Mouse (Mus musculus) CH12.LX (cell line): ENCODE measurements around the gene Amn. TPM values are rescaled to one million over a fixed set of nuclear protein-coding genes. Genes with fewer than 3 reads are reported as not detected.

Experiments
- DNase-seq: peaks from one replicate; pipeline ENCODE4 v3.0.0-alpha.2; 2013; ENCODE audit errors: extremely low read depth
- H3K27ac ChIP-seq: 2 replicates; pipeline ENCODE4 v1.5.1; 2012; ENCODE audit warnings: low read depth, mild to moderate bottlenecking, control low read depth, moderate library complexity; ENCODE audit not compliant: insufficient read depth
- H3K27me3 ChIP-seq: replicated peaks from 2 replicates; pipeline ENCODE3; 2012; ENCODE audit warnings: inconsistent platforms
- H3K36me3 ChIP-seq, 2 experiments: replicated peaks in 1 of 2; 2 replicates each; pipeline versions ENCODE3 to v1.6.1; 2012; ENCODE audit warnings: inconsistent platforms in 1 of 2, low read length in 1 of 2, mild to moderate bottlenecking in 1 of 2, mixed read lengths in 1 of 2, moderate library complexity in 1 of 2; ENCODE audit not compliant: control insufficient read depth in 1 of 2, insufficient read depth in 1 of 2
- H3K4me1 ChIP-seq, 2 experiments: 2 replicates each; pipeline ENCODE4 v1.6.1; 2012; ENCODE audit warnings: inconsistent platforms in 1 of 2, moderate library complexity in 1 of 2; ENCODE audit not compliant: insufficient read depth in 2 of 2, control insufficient read depth in 1 of 2
- H3K4me2 ChIP-seq: 2 replicates; pipeline ENCODE4 v1.6.1; 2012; ENCODE audit warnings: low read depth, mild to moderate bottlenecking, control low read depth; ENCODE audit not compliant: poor library complexity, insufficient read depth, severe bottlenecking
- H3K4me3 ChIP-seq, 3 experiments: fragments of 150-350 bp in 1 of 3; sonication (generic) in 1 of 3; replicated peaks in 1 of 3; 2 replicates each; pipeline versions ENCODE3 to v1.5.1; 2011 to 2012; ENCODE audit warnings: low read depth in 2 of 3, low read length in 2 of 3, mild to moderate bottlenecking in 2 of 3, moderate library complexity in 2 of 3, control low read depth in 1 of 3, improper control_type of control experiment in 1 of 3, inconsistent platforms in 1 of 3, mixed read lengths in 1 of 3; ENCODE audit not compliant: poor library complexity in 1 of 3
- H3K79me2 ChIP-seq: replicated peaks from 2 replicates; pipeline ENCODE4 v1.6.1; 2012; ENCODE audit warnings: mild to moderate bottlenecking, moderate library complexity; ENCODE audit not compliant: control insufficient read depth, poor library complexity, insufficient read depth, severe bottlenecking; ENCODE audit errors: extremely low read depth
- H3K9ac ChIP-seq: 2 replicates; pipeline ENCODE4 v1.6.1; 2012; ENCODE audit warnings: low read depth, mild to moderate bottlenecking, control low read depth, moderate library complexity; ENCODE audit not compliant: insufficient read depth
- H3K9me3 ChIP-seq: replicated peaks from 2 replicates; pipeline ENCODE3; 2012; ENCODE audit warnings: low read length, inconsistent platforms, mixed read lengths
- BHLHE40 ChIP-seq: IDR thresholded peaks from 2 replicates; pipeline ENCODE4 v1.6.1; 2011; ENCODE audit warnings: mild to moderate bottlenecking, low read depth, low read length, improper control_type of control experiment
- CHD2 ChIP-seq: IDR thresholded peaks from 2 replicates; pipeline ENCODE4 v1.6.1; 2011; ENCODE audit warnings: low read length, improper control_type of control experiment
- E2F4 ChIP-seq: IDR thresholded peaks from 2 replicates; pipeline ENCODE4 v1.6.1; 2011; ENCODE audit warnings: low read depth, low read length, improper control_type of control experiment; ENCODE audit not compliant: insufficient replicate concordance
- ELF1 ChIP-seq: IDR thresholded peaks from 2 replicates; pipeline ENCODE4 v1.6.1; 2014; ENCODE audit warnings: low read depth, mild to moderate bottlenecking, inconsistent platforms, low read length, improper control_type of control experiment
- ETS1 ChIP-seq: conservative IDR thresholded peaks from 2 replicates; pipeline ENCODE4 v1.6.1; 2012; ENCODE audit warnings: low read depth, mild to moderate bottlenecking, inconsistent platforms, low read length, improper control_type of control experiment, moderate library complexity
- HCFC1 ChIP-seq: IDR thresholded peaks from 2 replicates; pipeline ENCODE4 v1.6.1; 2012; ENCODE audit warnings: low read depth, mild to moderate bottlenecking, inconsistent platforms, low read length, improper control_type of control experiment
- IRF4 ChIP-seq: IDR thresholded peaks from 2 replicates; pipeline ENCODE4 v1.6.1; 2014; ENCODE audit warnings: low read depth, mild to moderate bottlenecking, inconsistent platforms, low read length, improper control_type of control experiment
- JUND ChIP-seq: conservative IDR thresholded peaks from 2 replicates; pipeline ENCODE4 v1.6.1; 2011; ENCODE audit warnings: low read depth, low read length, improper control_type of control experiment
- KAT2A ChIP-seq: IDR thresholded peaks from 2 replicates; pipeline ENCODE4 v1.6.1; 2012; ENCODE audit warnings: low read length, improper control_type of control experiment, inconsistent platforms; ENCODE audit not compliant: insufficient replicate concordance
- MAX ChIP-seq: IDR thresholded peaks from 2 replicates; pipeline ENCODE4 v1.6.1; 2011; ENCODE audit warnings: low read length, improper control_type of control experiment
- MAZ ChIP-seq: IDR thresholded peaks from 2 replicates; pipeline ENCODE4 v1.6.1; 2012; ENCODE audit warnings: low read depth, mild to moderate bottlenecking, inconsistent platforms, low read length, improper control_type of control experiment, moderate library complexity
- MXI1 ChIP-seq: IDR thresholded peaks from 2 replicates; pipeline ENCODE4 v1.6.1; 2011; ENCODE audit warnings: mild to moderate bottlenecking, low read depth, low read length, improper control_type of control experiment
- MYC ChIP-seq: IDR thresholded peaks from 2 replicates; pipeline ENCODE4 v1.6.1; 2011; ENCODE audit warnings: low read depth, mild to moderate bottlenecking, improper control_type of control experiment, low read length
- NRF1 ChIP-seq: IDR thresholded peaks from 2 replicates; pipeline ENCODE4 v1.6.1; 2014; ENCODE audit warnings: low read depth, mild to moderate bottlenecking, inconsistent platforms, low read length, improper control_type of control experiment, moderate library complexity
- PAX5 ChIP-seq: IDR thresholded peaks from 2 replicates; pipeline ENCODE4 v1.6.1; 2012; ENCODE audit warnings: low read length, inconsistent platforms, mixed read lengths
- POLR2A ChIP-seq: IDR thresholded peaks from 2 replicates; pipeline ENCODE4 v1.6.1; 2011; ENCODE audit warnings: low read depth, mild to moderate bottlenecking, improper control_type of control experiment, low read length
- POLR2AphosphoS2 ChIP-seq: IDR thresholded peaks from 2 replicates; pipeline ENCODE4 v1.6.1; 2011; ENCODE audit warnings: low read depth, low read length, improper control_type of control experiment
- RCOR1 ChIP-seq: conservative IDR thresholded peaks from 2 replicates; pipeline ENCODE4 v1.6.1; 2012; ENCODE audit warnings: low read depth, mild to moderate bottlenecking, inconsistent platforms, low read length, improper control_type of control experiment
- SIN3A ChIP-seq: IDR thresholded peaks from 2 replicates; pipeline ENCODE4 v1.6.1; 2012; ENCODE audit warnings: low read length, improper control_type of control experiment, inconsistent platforms
- SMC3 ChIP-seq: IDR thresholded peaks from 2 replicates; pipeline ENCODE4 v1.6.1; 2011; ENCODE audit warnings: low read depth, low read length, improper control_type of control experiment
- TCF12 ChIP-seq: IDR thresholded peaks from 2 replicates; pipeline ENCODE4 v1.6.1; 2014; ENCODE audit warnings: low read depth, mild to moderate bottlenecking, inconsistent platforms, low read length, improper control_type of control experiment
- UBTF ChIP-seq: IDR thresholded peaks from 2 replicates; pipeline ENCODE4 v1.6.1; 2012; ENCODE audit warnings: low read depth, mild to moderate bottlenecking, inconsistent platforms, low read length, improper control_type of control experiment, moderate library complexity
- USF1 ChIP-seq: IDR thresholded peaks from 2 replicates; pipeline ENCODE4 v1.6.1; 2014; ENCODE audit warnings: low read depth, mild to moderate bottlenecking, inconsistent platforms, low read length, improper control_type of control experiment
- ZC3H11A ChIP-seq: IDR thresholded peaks from 2 replicates; pipeline ENCODE4 v1.6.1; 2012; ENCODE audit warnings: low read depth, mild to moderate bottlenecking, inconsistent platforms, low read length, improper control_type of control experiment
- ZKSCAN1 ChIP-seq: IDR thresholded peaks from 2 replicates; pipeline ENCODE4 v1.6.1; 2012; ENCODE audit warnings: low read depth, inconsistent platforms, low read length, improper control_type of control experiment, borderline replicate concordance
- ZNF384 ChIP-seq: IDR thresholded peaks from 2 replicates; pipeline ENCODE4 v1.6.1; 2012; ENCODE audit warnings: low read depth, low read length, improper control_type of control experiment, inconsistent platforms
- dilution Hi-C: fragments of 300-500 bp; cut with MboI; formaldehyde crosslinking; loops from 2 replicates; pipeline ENCODE4 v1.14.3; 2020; ENCODE audit warnings: low sequenced_read_pairs; ENCODE audit not compliant: extremely low pct_unique_long_range_greater_than_20kb, extremely low pct_ligation_motif_present
- in situ Hi-C: fragments of 300-500 bp; cut with MboI; formaldehyde crosslinking; loops from 3 replicates; pipeline ENCODE4 v1.14.3; 2019; ENCODE audit warnings: low sequenced_read_pairs, low pct_ligation_motif_present, low pct_unique_long_range_greater_than_20kb, mixed read lengths
- polyA plus RNA-seq: library from polyadenylated mRNA; unstranded; fragments of >175 nt; gene quantifications from 2 replicates; pipeline ENCODE4 v1.2.1, GENCODE M21; 2012; ENCODE audit warnings: low read depth; ENCODE audit not compliant: insufficient read length
- total RNA-seq, 2 experiments: library from RNA; depleted of rRNA; stranded (reverse); fragments of 300-350 nt in 1 of 2; fragments of >200 nt in 1 of 2; gene quantifications; 2 replicates each; pipeline ENCODE4 v1.2.3; 2012 to 2014

Amn gene
- total and polyA plus RNA-seq, 3 experiments = 0.55 to 0.62 (median 0.61) TPM

DNA sequence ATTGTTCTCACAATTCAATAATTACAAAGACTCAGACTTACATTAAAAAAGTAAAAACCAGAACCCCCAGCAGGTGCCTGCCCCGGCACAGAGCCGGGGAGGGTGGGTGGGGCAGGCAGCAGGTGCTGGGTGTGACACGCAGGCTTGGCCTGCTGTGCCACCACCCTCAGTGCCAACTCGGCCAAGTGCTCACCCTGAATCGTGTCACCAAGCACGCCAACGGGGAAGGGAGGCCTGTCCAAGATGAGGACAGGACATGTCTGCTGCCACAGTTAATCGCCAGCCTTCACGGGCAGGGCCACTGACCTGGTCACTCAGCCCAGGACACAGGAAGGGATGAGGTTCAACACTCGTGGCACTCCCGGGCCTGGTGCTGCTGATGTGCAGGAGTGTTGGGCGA, 22.1 kb downstream of the Amn start:
- peaks cover 48 to 78% of the 10 kb centered on the region in 2 experiments for H3K36me3 ChIP-seq
- no peak overlapping the region for H3K27ac ChIP-seq
- H3K9ac ChIP-seq = no peak overlapping the region
- TF ChIP-seq SIN3A (no peak), NRF1 (no peak), E2F4 (no peak), KAT2A (no peak), POLR2AphosphoS2 (no peak), ETS1 (no peak), MAX (no peak), HCFC1 (no peak), SMC3 (no peak), TCF12 (no peak), CHD2 (no peak), ELF1 (no peak), MAZ (no peak)
- TF ChIP-seq, all 38 proteins: peak for 0
- Histone ChIP-seq H3K9me3 (no peaks in the 10 kb centered on the region), H3K79me2 (no peaks in the 10 kb centered on the region), H3K4me2 (no peak overlapping the region), H3K27me3 (no peaks in the 10 kb centered on the region), H3K4me3 (no peak overlapping the region), H3K4me1 (peaks cover 0 to 11% of the 10 kb centered on the region in 2 experiments; a peak in 2 of 4 replicates)
- dilution Hi-C loops = no loop called here
- no peak for DNase-seq
- in situ Hi-C loops = no loop called here

DNA sequence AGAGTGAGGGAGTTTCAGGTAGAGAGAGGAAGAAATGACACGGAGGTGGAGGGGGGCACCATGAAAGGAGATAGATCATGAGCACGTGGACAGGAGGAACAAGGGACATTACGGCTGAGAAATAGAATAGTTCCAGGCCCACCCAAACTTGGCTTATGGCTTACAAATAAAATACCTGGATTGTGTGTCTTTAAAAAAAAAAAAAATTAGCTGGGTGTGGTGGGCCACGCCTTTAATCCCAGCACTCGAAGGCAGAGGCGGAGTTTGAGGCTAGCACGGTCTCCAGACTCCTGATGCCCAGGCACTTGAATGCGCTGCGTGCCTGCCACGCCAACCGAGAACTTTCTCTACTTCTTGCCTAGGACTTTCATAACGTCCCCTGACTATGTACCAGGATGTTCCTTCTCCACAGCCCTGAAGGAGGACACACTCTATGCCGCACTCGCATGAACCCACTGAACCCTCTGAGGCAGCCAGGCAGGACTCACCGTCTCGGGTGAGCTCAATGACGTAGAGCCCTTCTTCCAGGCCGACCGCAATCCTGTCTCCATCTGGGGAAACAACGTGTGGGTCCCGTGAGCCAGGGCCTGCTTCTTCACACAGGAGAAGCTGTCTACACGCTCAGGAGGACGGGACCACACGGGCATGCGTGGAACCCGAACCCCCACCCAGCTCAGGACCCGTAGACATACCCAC, 30.6 kb downstream of the Amn start:
- peak; percentile 56 for DNase-seq
- H3K9me3 ChIP-seq = no peaks in the 10 kb centered on the region
- dilution Hi-C loops = no loop called here

More for the DNA sequence above, 30.6 kb downstream of the Amn start:
- TF ChIP-seq USF1 = no peak
- no peak for TF ChIP-seq JUND
- no peak for TF ChIP-seq ELF1
- TF ChIP-seq RCOR1 = no peak
- no peak for TF ChIP-seq MYC
- TF ChIP-seq BHLHE40 = peak; percentile 86; the same call in 1 of the 2 replicates
- no peak for TF ChIP-seq E2F4
- TF ChIP-seq POLR2A = no peak
- TF ChIP-seq TCF12 = no peak
- no peak for TF ChIP-seq IRF4
- TF ChIP-seq ZNF384 = peak; percentile 87
- TF ChIP-seq UBTF = no peak
- no peak for TF ChIP-seq ZKSCAN1
- no peak for TF ChIP-seq ZC3H11A
- TF ChIP-seq PAX5 = no peak
- no peak for TF ChIP-seq MXI1
- peaks cover 62 to 80% of the 10 kb centered on the region in 2 experiments for H3K36me3 ChIP-seq
- H3K9ac ChIP-seq = no peak overlapping the region
- no peaks in the 10 kb centered on the region for H3K79me2 ChIP-seq
- H3K4me1 ChIP-seq = peaks cover 7 to 38% of the 10 kb centered on the region in 2 experiments
- H3K4me2 ChIP-seq = peak overlapping the region; percentile 60
- in situ Hi-C loops = no loop called here
- peak overlapping the region; percentile 82 for H3K27ac ChIP-seq
- H3K27me3 ChIP-seq = no peaks in the 10 kb centered on the region
- H3K4me3 ChIP-seq = peak overlapping the region; percentile 10 to 34 (median 13)
